Mouse (Mus musculus): ENCODE results near the gene Fer. TPM values are rescaled to one million over a fixed set of nuclear protein-coding genes. Genes with fewer than 3 reads are reported as not detected.
"Not testable (repeated sequence)": the region's sequence is repeated elsewhere in the genome, so short reads cannot be mapped to it uniquely, and the experiment has no call there.

Gene Fer
- polyA plus RNA-seq, 1 experiment = 0.56 TPM

DNA sequence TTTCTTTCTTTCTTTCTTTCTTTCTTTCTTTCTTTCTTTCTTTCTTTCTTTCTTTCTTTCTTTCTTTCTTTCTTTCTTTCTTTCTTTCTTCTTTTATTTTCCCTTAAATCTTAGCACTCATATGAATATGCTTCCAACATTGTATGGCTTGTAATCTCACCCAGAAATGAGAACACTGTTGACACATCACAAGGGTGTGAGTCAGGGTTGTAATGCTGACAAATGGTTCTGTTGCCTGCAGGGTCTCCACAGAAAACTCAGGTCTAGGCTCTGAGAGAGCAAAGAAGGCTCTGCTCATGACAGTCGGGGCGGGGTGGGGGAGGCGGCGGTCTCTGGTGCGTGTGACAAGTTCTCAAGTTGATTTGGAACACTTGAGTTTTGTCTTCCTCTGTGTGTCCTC, 17.9 kb upstream of the Fer start:
- 91% methylated on average over 5 of the region's 5 CpGs for WGBS
- H3K4me1 ChIP-seq (ENCODE audit: control insufficient read depth, insufficient read depth, insufficient read length) = no peaks in the 10 kb centered on the region
- no peak overlapping the region for H3K27ac ChIP-seq (ENCODE audit: insufficient read depth, low read length)
- peaks cover 4% of the 10 kb centered on the region; the same call in 1 of the 2 replicates for H3K27me3 ChIP-seq (ENCODE audit: control insufficient read depth, insufficient read depth, low read length)
- H3K36me3 ChIP-seq (ENCODE audit: control insufficient read depth, insufficient read depth, low read length) = no peaks in the 10 kb centered on the region
- no peak for TF ChIP-seq CTCF (IDR thresholded peaks at IDR 0.05; ENCODE audit: extremely low read depth, insufficient read depth, insufficient read length, insufficient replicate concordance)
- TF ChIP-seq POLR2A (IDR thresholded peaks at IDR 0.05; ENCODE audit: low read depth, low read length) = no peak
- DNase-seq (ENCODE audit: low read depth in 1 of 2, low spot score in 2 of 2) = no peak
- no peak overlapping the region for H3K4me3 ChIP-seq (ENCODE audit: extremely low read depth, insufficient read depth, insufficient read length)

- not testable (repeated sequence) for H3K4me1 ChIP-seq (ENCODE audit: control insufficient read depth, insufficient read depth, insufficient read length); DNase-seq (ENCODE audit: low read depth in 1 of 2, low spot score in 2 of 2); H3K36me3 ChIP-seq (ENCODE audit: control insufficient read depth, insufficient read depth, low read length); H3K4me3 ChIP-seq (ENCODE audit: extremely low read depth, insufficient read depth, insufficient read length); H3K27me3 ChIP-seq (ENCODE audit: control insufficient read depth, insufficient read depth, low read length); H3K27ac ChIP-seq (ENCODE audit: insufficient read depth, low read length)
- WGBS = 97% methylated on average over 3 of the region's 3 CpGs
These were observed 17.1 kb upstream of the Fer start for GRCm38 (mm10) chr17:63845766-63846165.

- H3K4me3 ChIP-seq (ENCODE audit: extremely low read depth, insufficient read depth, insufficient read length) = peak overlapping the region; percentile 46; the same call in 1 of the 2 replicates
- peaks cover 6% of the 10 kb centered on the region; the same call in 1 of the 2 replicates for H3K27me3 ChIP-seq (ENCODE audit: control insufficient read depth, insufficient read depth, low read length)
- no peak for DNase-seq (ENCODE audit: low read depth in 1 of 2, low spot score in 2 of 2)
- H3K4me1 ChIP-seq (ENCODE audit: control insufficient read depth, insufficient read depth, insufficient read length) = no peaks in the 10 kb centered on the region
- no peak overlapping the region for H3K27ac ChIP-seq (ENCODE audit: insufficient read depth, low read length)
- no peaks in the 10 kb centered on the region for H3K36me3 ChIP-seq (ENCODE audit: control insufficient read depth, insufficient read depth, low read length)
- no peak for TF ChIP-seq POLR2A (IDR thresholded peaks at IDR 0.05; ENCODE audit: low read depth, low read length)
- TF ChIP-seq CTCF (IDR thresholded peaks at IDR 0.05; ENCODE audit: extremely low read depth, insufficient read depth, insufficient read length, insufficient replicate concordance) = no peak
- WGBS = 6% methylated on average over 6 of the region's 6 CpGs
These were observed 13.7 kb upstream of the Fer start for GRCm38 (mm10) chr17:63849151-63849550.

- H3K27me3 ChIP-seq (ENCODE audit: control insufficient read depth, insufficient read depth, low read length) = peaks cover 6% of the 10 kb centered on the region; the same call in 1 of the 2 replicates
- H3K4me3 ChIP-seq (ENCODE audit: extremely low read depth, insufficient read depth, insufficient read length) = peak overlapping the region; percentile 46; the same call in 1 of the 2 replicates
- H3K36me3 ChIP-seq (ENCODE audit: control insufficient read depth, insufficient read depth, low read length) = no peaks in the 10 kb centered on the region
- H3K4me1 ChIP-seq (ENCODE audit: control insufficient read depth, insufficient read depth, insufficient read length) = no peaks in the 10 kb centered on the region
- peak in 1 of 2 experiments; percentile 25 for DNase-seq (ENCODE audit: low read depth in 1 of 2, low spot score in 2 of 2)
- no peak for TF ChIP-seq CTCF (IDR thresholded peaks at IDR 0.05; ENCODE audit: extremely low read depth, insufficient read depth, insufficient read length, insufficient replicate concordance)
- TF ChIP-seq POLR2A (IDR thresholded peaks at IDR 0.05; ENCODE audit: low read depth, low read length) = no peak
- H3K27ac ChIP-seq (ENCODE audit: insufficient read depth, low read length) = no peak overlapping the region
- 2% methylated on average over 22 of the region's 22 CpGs for WGBS
These were observed 13.3 kb upstream of the Fer start for GRCm38 (mm10) chr17:63849566-63849965.

GRCm38 (mm10) chr17:63850016-63850415, 12.8 kb upstream of the Fer start:
- Histone ChIP-seq H3K4me1 (ENCODE audit: control insufficient read depth, insufficient read depth, insufficient read length) (no peaks in the 10 kb centered on the region), H3K27me3 (ENCODE audit: control insufficient read depth, insufficient read depth, low read length) (peaks cover 6% of the 10 kb centered on the region; the same call in 1 of the 2 replicates), H3K36me3 (ENCODE audit: control insufficient read depth, insufficient read depth, low read length) (no peaks in the 10 kb centered on the region), H3K4me3 (ENCODE audit: extremely low read depth, insufficient read depth, insufficient read length) (no peak overlapping the region), H3K27ac (ENCODE audit: insufficient read depth, low read length) (no peak overlapping the region)
- DNase-seq (ENCODE audit: low read depth in 1 of 2, low spot score in 2 of 2) = peak in 1 of 2 experiments; percentile 32
- WGBS = 11% methylated on average over 9 of the region's 9 CpGs
- TF ChIP-seq POLR2A (IDR thresholded peaks at IDR 0.05; ENCODE audit: low read depth, low read length) (no peak), CTCF (IDR thresholded peaks at IDR 0.05; ENCODE audit: extremely low read depth, insufficient read depth, insufficient read length, insufficient replicate concordance) (no peak)

DNA sequence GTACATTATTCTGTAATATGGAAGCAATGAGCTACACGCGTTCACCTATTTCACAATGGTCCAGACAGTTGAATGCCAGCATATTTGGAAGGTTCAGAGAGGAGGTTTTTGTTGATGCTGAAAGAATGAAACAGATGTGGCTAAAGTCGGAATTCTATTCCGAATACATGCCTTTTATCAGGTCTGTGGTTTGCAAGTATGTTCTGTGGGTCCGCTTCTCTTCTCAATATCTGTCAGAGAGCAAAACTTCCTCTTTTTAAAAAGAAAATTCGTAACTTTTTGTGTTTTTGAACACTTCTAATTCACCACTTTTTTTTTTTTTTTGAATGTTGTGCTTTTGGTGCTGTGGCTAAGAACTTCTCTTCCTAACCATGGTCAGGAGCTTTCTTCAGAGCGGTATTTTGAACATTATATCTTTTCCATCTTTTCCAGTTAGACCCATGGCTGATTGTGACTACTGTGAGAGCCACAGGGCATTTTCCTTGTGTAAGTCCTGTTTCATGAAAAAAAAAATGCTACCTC, 5.8 kb upstream of the Fer start:
- H3K27me3 ChIP-seq (ENCODE audit: control insufficient read depth, insufficient read depth, low read length) = peaks cover 3% of the 10 kb centered on the region
- H3K36me3 ChIP-seq (ENCODE audit: control insufficient read depth, insufficient read depth, low read length) = no peaks in the 10 kb centered on the region
- TF ChIP-seq CTCF (IDR thresholded peaks at IDR 0.05; ENCODE audit: extremely low read depth, insufficient read depth, insufficient read length, insufficient replicate concordance) (no peak), POLR2A (IDR thresholded peaks at IDR 0.05; ENCODE audit: low read depth, low read length) (no peak)
- WGBS = 25% methylated on average over 7 of the region's 7 CpGs
- H3K27ac ChIP-seq (ENCODE audit: insufficient read depth, low read length) = no peak overlapping the region
- H3K4me1 ChIP-seq (ENCODE audit: control insufficient read depth, insufficient read depth, insufficient read length) = no peaks in the 10 kb centered on the region
- no peak for DNase-seq (ENCODE audit: low read depth in 1 of 2, low spot score in 2 of 2)
- no peak overlapping the region for H3K4me3 ChIP-seq (ENCODE audit: extremely low read depth, insufficient read depth, insufficient read length)

GRCm38 (mm10) chr17:63860988-63861387, 1.9 kb upstream of the Fer start:
- no peak for DNase-seq (ENCODE audit: low read depth in 1 of 2, low spot score in 2 of 2)
- TF ChIP-seq CTCF (IDR thresholded peaks at IDR 0.05; ENCODE audit: extremely low read depth, insufficient read depth, insufficient read length, insufficient replicate concordance) (no peak), POLR2A (IDR thresholded peaks at IDR 0.05; ENCODE audit: low read depth, low read length) (no peak)
- Histone ChIP-seq H3K4me1 (ENCODE audit: control insufficient read depth, insufficient read depth, insufficient read length) (peaks cover 8% of the 10 kb centered on the region), H3K27me3 (ENCODE audit: control insufficient read depth, insufficient read depth, low read length) (peaks cover 14% of the 10 kb centered on the region), H3K27ac (ENCODE audit: insufficient read depth, low read length) (no peak overlapping the region), H3K36me3 (ENCODE audit: control insufficient read depth, insufficient read depth, low read length) (no peaks in the 10 kb centered on the region), H3K4me3 (ENCODE audit: extremely low read depth, insufficient read depth, insufficient read length) (no peak overlapping the region)
- WGBS = 78% methylated on average over 4 of the region's 4 CpGs

Data from spleen, adult 2 months (tissue).